Mouse (Mus musculus): ENCODE data around the gene Slc19a1.

DNA sequence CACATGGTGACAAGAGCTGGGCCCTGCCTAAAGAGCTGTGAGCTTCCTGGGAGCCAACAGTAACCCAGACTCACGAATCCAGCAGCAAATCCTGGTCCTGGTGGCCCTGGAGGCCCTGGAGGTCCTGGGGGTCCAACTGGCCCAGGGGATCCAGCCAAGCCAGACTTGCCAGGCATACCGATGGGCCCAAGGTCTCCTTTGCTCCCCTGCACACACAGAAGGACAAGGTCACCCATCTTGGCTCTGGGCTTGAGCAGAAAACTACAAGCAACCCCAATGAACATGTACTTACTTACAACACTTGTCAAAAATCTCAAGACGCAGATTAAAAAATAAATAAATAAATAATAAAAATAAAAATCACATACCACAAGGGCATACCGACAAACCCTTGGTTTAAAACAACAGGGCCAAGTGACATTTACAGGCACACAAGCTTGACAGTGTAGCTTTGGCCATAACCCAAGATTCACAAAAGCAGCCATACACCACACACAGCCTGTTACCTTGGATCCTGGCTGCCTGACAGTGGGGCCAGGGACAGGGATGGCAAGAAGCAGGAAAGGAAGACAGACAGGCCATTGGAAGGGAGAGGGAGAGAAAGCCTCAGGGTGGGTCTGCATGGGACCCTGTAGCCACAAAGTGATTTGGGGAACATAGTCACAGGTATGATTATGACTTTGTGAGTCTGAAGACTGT is 42.4 kb downstream of the Slc19a1 start:
- TF ChIP-seq POLR2A (IDR thresholded peaks at IDR 0.05; ENCODE audit: borderline replicate concordance, control insufficient read depth, low read depth, low read length), result no peak
- no peak for TF ChIP-seq CTCF (IDR thresholded peaks at IDR 0.05; ENCODE audit: control insufficient read depth, insufficient read depth, low read length)

Measured in bone marrow, adult 2 months (tissue).